Mouse (Mus musculus) liver, postnatal 0 days (tissue): ENCODE data around the gene Rarres2. TPM values are rescaled to one million over a fixed set of nuclear protein-coding genes. Genes with fewer than 3 reads are reported as not detected.

Source experiments
- ATAC-seq: fragments of 200-750 bp; cut with Nextera tagmentation; 2 replicates; pipeline ENCODE4 v1.8.0; 2017; ENCODE audit warnings: mild to moderate bottlenecking, moderate library complexity
- DNase-seq: peaks from one replicate; pipeline ENCODE4 v3.0.0-alpha.2; 2016
- H3K27ac ChIP-seq: fragments of 300-500 bp; sonication (generic); 2 replicates; pipeline ENCODE4 v1.5.1; 2014; ENCODE audit warnings: antibody characterized with exemption, moderate library complexity, mild to moderate bottlenecking, low read depth
- H3K27me3 ChIP-seq: fragments of 300-500 bp; sonication (generic); 2 replicates; pipeline ENCODE4 v1.6.1; 2014; ENCODE audit warnings: low read length, control low read depth, mixed read lengths; ENCODE audit not compliant: insufficient read depth
- H3K36me3 ChIP-seq: fragments of 300-500 bp; sonication (generic); replicated peaks from 2 replicates; pipeline ENCODE4 v1.6.1; 2014; ENCODE audit warnings: mild to moderate bottlenecking, control low read depth, low read length, moderate library complexity, mixed read lengths; ENCODE audit not compliant: insufficient read depth
- H3K4me1 ChIP-seq: fragments of 300-500 bp; sonication (generic); 2 replicates; pipeline ENCODE4 v1.6.1; 2014; ENCODE audit warnings: antibody characterized with exemption, mild to moderate bottlenecking, control low read depth; ENCODE audit not compliant: insufficient read depth
- H3K4me2 ChIP-seq: fragments of 300-500 bp; sonication (generic); 2 replicates; pipeline ENCODE4 v1.6.1; 2014; ENCODE audit warnings: low read depth, mild to moderate bottlenecking, low read length, moderate library complexity, mixed read lengths
- H3K4me3 ChIP-seq: fragments of 300-500 bp; sonication (generic); 2 replicates; pipeline ENCODE4 v1.5.1; 2014; ENCODE audit warnings: low read depth, low read length
- H3K9ac ChIP-seq: fragments of 300-500 bp; sonication (generic); replicated peaks from 2 replicates; pipeline ENCODE4 v1.6.1; 2014; ENCODE audit warnings: mild to moderate bottlenecking, moderate library complexity
- H3K9me3 ChIP-seq: fragments of 300-500 bp; sonication (generic); 2 replicates; pipeline ENCODE4 v1.6.1; 2016; ENCODE audit warnings: mild to moderate bottlenecking, control low read depth, low read length, mixed read lengths
- CTCF ChIP-seq: sonication (generic); IDR thresholded peaks from 2 replicates; pipeline ENCODE4 v1.5.1; 2016; ENCODE audit warnings: antibody characterized with exemption, low read depth
- EP300 ChIP-seq: IDR thresholded peaks from 2 replicates; pipeline ENCODE4 v1.6.1; 2016; ENCODE audit warnings: antibody characterized with exemption, low read depth, mild to moderate bottlenecking
- WGBS: fragments of 180-500 bp; shearing (Covaris S2); extraction: QIAGEN DNeasy Blood & Tissue Kit; methylation state at CpG from one replicate; pipeline ENCODE4 v1.1.7; 2014; ENCODE audit not compliant: insufficient replicate concordance; 5-methylcytosine and 5-hydroxymethylcytosine counted together
- polyA plus RNA-seq: library from polyadenylated mRNA; unstranded; fragments of >200 nt; fragmentation: Nextera tagmentation; extraction: Ambion mirVana; gene quantifications from 2 replicates; pipeline ENCODE4 v1.2.1, GENCODE M21; 2015

The Rarres2 gene
- polyA plus RNA-seq, 1 experiment from 2014 or later: 485 TPM

DNA sequence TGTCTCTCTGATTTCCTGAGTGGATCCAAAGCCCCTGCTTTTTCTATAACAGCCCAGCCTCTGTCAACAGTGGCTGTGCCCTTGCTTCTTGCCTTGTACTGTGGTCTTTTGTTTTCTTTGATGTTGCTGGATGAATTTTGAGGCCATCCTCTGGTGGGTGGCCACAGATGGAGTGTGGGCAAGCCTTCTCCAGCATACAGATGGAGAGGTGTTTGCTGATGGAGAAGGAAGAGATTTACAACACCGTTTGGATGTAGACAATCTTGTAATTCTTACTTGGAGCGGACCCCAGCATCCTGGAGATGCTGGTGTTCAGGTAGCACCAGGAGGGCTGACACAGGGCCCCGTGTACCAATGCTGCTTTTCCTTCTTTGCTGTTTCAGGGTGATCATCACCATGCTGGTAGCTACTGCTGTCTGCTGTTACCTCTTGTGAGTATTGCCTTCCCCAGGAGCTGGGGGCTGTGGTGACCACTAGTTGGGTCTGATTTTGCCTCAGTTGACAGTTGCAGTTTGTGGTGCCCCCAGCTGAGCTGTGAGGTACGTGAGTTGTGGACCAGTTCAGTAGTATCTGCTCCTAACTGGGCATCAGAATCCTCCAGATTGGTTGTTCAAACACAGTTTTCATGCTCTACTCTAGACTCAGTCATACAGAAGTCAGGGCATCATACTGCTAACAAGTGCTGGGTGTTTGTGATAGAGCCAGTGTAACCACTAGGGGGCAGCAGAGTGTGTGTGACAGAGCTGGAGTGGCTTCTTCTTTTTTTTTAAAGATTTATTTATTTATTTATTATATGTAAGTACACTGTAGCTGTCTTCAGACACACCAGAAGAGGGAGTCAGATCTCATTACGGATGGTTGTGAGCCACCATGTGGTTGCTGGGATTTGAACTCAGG, 33.5 kb downstream of the Rarres2 start:
- WGBS: 70% methylated on average over 4 of the region's 5 CpGs

DNA sequence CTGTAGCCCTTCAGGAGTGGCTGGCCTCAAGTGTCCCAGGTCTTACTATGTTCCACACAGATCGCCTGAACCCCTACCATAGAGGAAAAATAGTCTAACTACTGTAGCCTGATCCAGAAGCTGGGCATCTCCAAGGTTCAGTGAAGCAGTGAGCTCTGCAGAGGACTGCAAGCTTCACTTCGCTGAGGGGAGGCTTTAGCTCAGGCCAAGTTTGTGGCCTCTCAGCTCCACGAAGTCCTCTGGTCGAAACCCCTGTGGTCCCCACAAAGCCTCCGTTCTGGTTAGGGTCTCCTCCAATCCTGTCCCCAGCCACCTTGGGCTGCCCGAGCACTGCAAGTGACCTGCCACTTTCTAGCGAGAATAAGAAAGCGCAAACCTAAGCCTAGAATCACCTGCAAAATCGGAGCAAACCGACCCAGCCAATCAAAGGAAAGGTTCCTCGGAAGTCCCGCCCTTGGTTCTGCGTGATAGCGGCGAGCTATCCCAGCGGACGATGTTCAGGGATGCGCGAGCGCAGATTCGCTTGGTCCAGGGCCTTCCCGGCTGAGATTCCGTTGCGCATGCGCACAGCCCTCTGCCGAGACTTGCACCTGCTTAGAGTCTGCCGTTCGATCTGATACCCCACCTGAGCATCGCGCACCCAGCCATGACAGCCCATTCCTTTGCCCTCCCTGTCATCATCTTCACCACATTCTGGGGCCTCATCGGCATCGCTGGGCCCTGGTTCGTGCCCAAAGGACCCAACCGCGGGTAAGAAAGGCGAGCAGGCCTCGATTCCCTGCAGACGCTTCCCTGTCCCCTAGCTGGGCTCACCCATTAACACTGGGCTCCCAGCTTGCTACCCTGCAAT, 35.3 kb downstream of the Rarres2 start, which contains the start of gene Atp6v0e2:
TSS of gene Atp6v0e2 (plus strand) at position 511 of the 850 bp plus-strand sequence.
- ATAC-seq: peak; percentile 71
- H3K4me3 ChIP-seq: no peak within 1 kb of the TSS; the same call in 1 of the 2 replicates

More for the DNA sequence above, 33.5 kb downstream of the Rarres2 start:
- Histone ChIP-seq H3K9me3 (no peaks in the 10 kb centered on the region), H3K4me1 (peaks cover 3% of the 10 kb centered on the region; the same call in 1 of the 2 replicates), H3K27me3 (no peaks in the 10 kb centered on the region), H3K4me3 (no peak overlapping the region), H3K4me2 (no peak overlapping the region), H3K36me3 (no peaks in the 10 kb centered on the region), H3K27ac (no peak overlapping the region), H3K9ac (no peak overlapping the region)
- TF ChIP-seq EP300: no peak
- peak; percentile 81 for TF ChIP-seq CTCF
- peak; percentile 81 for DNase-seq
- ATAC-seq: 0 out of 2 replicates have a peak, but pooled peaks have one; percentile 33

DNA sequence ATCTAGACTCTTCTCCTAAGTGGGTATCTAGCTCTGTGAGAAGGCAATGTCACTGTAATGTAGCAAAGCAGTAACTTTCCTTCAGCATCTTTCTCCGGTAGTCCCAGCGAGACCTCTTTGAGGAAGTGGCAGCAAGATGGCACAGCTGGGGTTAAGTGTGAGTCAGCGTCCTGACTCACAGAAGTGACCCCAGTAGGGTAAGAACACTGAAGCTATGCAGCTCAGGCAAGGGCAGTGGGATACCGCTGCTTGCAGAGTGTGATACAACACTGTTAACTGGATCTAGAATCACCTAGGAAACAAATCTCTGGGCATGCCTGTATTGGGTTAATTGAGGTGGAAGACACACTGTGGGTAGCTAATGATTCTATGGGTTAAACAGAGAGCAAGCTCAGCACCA, 36.5 kb downstream of the Rarres2 start:
- Histone ChIP-seq H3K9me3 (no peaks in the 10 kb centered on the region), H3K4me2 (no peak overlapping the region), H3K4me1 (no peaks in the 10 kb centered on the region), H3K27me3 (no peaks in the 10 kb centered on the region), H3K36me3 (no peaks in the 10 kb centered on the region), H3K4me3 (no peak overlapping the region), H3K27ac (no peak overlapping the region), H3K9ac (no peak overlapping the region)
- TF ChIP-seq EP300 (no peak), CTCF (no peak)
- DNase-seq (no peak), ATAC-seq (no peak)
- 33% methylated on average over 4 of the region's 4 CpGs for WGBS

More for the DNA sequence above, 35.3 kb downstream of the Rarres2 start, which contains the start of gene Atp6v0e2:
- Histone ChIP-seq H3K9me3 (no peaks in the 10 kb centered on the region), H3K36me3 (no peaks in the 10 kb centered on the region), H3K4me2 (peak within 1 kb of the TSS; percentile 54), H3K9ac (no peak within 1 kb of the TSS), H3K27ac (no peak within 1 kb of the TSS), H3K27me3 (no peaks in the 10 kb centered on the region), H3K4me1 (peaks cover 3% of the 10 kb centered on the region; the same call in 1 of the 2 replicates)
- TF ChIP-seq CTCF: no peak
- no peak for TF ChIP-seq EP300
- WGBS: 16% methylated on average over 37 of the region's 38 CpGs
- DNase-seq: peak; percentile 64

DNA sequence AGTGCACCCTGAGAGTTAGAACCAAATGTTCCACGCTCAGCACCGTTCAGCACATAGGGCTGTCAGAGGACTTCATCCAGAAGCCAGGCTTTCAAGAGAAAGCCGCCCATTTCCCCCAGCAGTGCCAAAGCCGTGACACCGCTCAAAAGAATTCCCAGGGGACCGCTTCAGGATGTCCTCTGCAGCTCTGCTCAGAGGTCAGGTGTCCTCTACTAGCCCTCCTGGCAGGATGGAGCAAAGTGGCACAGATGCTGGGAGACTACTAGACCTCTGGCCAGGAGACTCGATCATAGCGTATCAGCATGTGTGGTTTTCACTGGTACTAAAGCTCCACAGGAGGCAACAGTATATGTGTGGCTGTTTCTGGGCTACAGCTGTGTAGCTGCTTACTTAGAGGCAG, 37.7 kb downstream of the Rarres2 start:
- Histone ChIP-seq H3K27ac (no peak overlapping the region), H3K36me3 (no peaks in the 10 kb centered on the region), H3K9me3 (no peaks in the 10 kb centered on the region), H3K4me1 (no peaks in the 10 kb centered on the region), H3K9ac (no peak overlapping the region), H3K27me3 (no peaks in the 10 kb centered on the region), H3K4me2 (no peak overlapping the region), H3K4me3 (no peak overlapping the region)
- TF ChIP-seq EP300 (no peak), CTCF (no peak)
- 69% methylated on average over 8 of the region's 8 CpGs for WGBS
- DNase-seq (no peak), ATAC-seq (no peak)

DNA sequence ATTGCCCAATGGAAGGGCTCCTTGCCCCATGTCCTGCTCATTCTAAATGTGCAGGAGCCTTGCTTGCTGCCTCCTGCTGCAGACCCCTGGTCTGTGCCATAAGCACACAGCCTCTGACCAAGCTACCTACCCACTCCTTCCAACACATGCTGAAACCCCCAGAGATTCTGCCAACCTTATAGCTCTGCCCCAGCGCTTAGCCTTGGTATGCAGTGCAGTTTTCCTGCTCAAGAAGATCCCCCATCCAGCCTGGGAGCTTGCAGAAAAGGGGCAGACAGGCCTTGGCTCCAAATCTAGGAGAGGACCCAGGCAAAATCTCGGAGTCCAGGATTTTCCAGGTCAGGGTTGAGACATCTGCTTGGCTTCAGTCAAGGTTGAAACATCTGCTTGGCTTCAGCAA, 39.1 kb downstream of the Rarres2 start:
- 63% methylated on average over 2 of the region's 2 CpGs for WGBS
- Histone ChIP-seq H3K4me1 (no peaks in the 10 kb centered on the region), H3K36me3 (no peaks in the 10 kb centered on the region), H3K27me3 (no peaks in the 10 kb centered on the region), H3K4me2 (no peak overlapping the region), H3K9ac (no peak overlapping the region), H3K4me3 (no peak overlapping the region), H3K27ac (no peak overlapping the region), H3K9me3 (no peaks in the 10 kb centered on the region)
- no peak for DNase-seq
- no peak for ATAC-seq
- no peak for TF ChIP-seq CTCF
- TF ChIP-seq EP300: no peak

DNA sequence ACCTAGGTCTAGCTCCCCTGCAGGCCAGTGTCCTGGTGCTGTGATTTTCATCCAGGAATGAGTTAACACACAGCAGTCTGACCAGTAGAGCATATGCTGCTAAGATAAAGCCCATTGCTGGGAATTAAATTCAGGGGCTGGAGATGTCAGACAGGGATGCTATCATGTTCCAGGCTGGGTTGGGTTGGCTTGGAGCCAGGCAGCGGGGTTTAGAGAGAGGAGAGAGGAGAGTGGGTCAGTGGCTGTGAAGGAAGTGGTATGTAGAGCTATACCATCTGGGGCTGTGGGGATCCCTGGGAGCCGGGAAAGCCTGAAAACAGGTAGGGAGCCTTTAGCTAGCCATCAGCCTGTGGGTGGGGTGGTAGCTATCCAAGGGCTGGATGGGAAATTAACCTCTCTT, 41.7 kb downstream of the Rarres2 start:
- ATAC-seq: no peak
- Histone ChIP-seq H3K9ac (no peak overlapping the region), H3K4me3 (no peak overlapping the region), H3K27ac (no peak overlapping the region), H3K36me3 (no peaks in the 10 kb centered on the region), H3K27me3 (no peaks in the 10 kb centered on the region), H3K4me1 (no peaks in the 10 kb centered on the region), H3K4me2 (no peak overlapping the region), H3K9me3 (no peaks in the 10 kb centered on the region)
- WGBS: 63% methylated on average over 2 of the region's 2 CpGs
- TF ChIP-seq EP300 (no peak), CTCF (no peak)
- DNase-seq: no peak
